Mouse (Mus musculus) hindbrain, embryonic 11.5 days (tissue): ENCODE data around the gene Cavin1. TPM values are rescaled to one million over a fixed set of nuclear protein-coding genes. Genes with fewer than 3 reads are reported as not detected.

ENCODE experiments used
- ATAC-seq: fragments of 200-750 bp; cut with Nextera tagmentation; 2 replicates; pipeline ENCODE4 v1.8.0; 2017; ENCODE audit warnings: mild to moderate bottlenecking, moderate TSS enrichment, moderate library complexity; ENCODE audit not compliant: low FRiP score
- DNase-seq: peaks from one replicate; pipeline ENCODE4 v3.0.0-alpha.2; 2015; ENCODE audit warnings: low spot score
- H3K27ac ChIP-seq: fragments of 300-500 bp; sonication (generic); 2 replicates; pipeline ENCODE4 v1.5.1; 2014; ENCODE audit warnings: mild to moderate bottlenecking, low read depth, low read length
- H3K27me3 ChIP-seq: fragments of 300-500 bp; sonication (generic); 2 replicates; pipeline ENCODE4 v1.6.1; 2014; ENCODE audit warnings: mild to moderate bottlenecking, low read length, moderate library complexity, mixed read lengths; ENCODE audit not compliant: control insufficient read depth, insufficient read depth
- H3K36me3 ChIP-seq: fragments of 300-500 bp; sonication (generic); 2 replicates; pipeline ENCODE4 v1.6.1; 2014; ENCODE audit warnings: mild to moderate bottlenecking, low read length, moderate library complexity, mixed read lengths; ENCODE audit not compliant: control insufficient read depth, insufficient read depth
- H3K4me1 ChIP-seq: fragments of 300-500 bp; sonication (generic); replicated peaks from 2 replicates; pipeline ENCODE4 v1.6.1; 2014; ENCODE audit warnings: low read length, mixed read lengths; ENCODE audit not compliant: control insufficient read depth, insufficient read depth
- H3K4me2 ChIP-seq: fragments of 300-500 bp; sonication (generic); replicated peaks from 2 replicates; pipeline ENCODE4 v1.6.1; 2014; ENCODE audit warnings: mild to moderate bottlenecking, low read depth, low read length
- H3K4me3 ChIP-seq: fragments of 300-500 bp; sonication (generic); 2 replicates; pipeline ENCODE4 v1.5.1; 2014; ENCODE audit warnings: low read depth, low read length
- H3K9ac ChIP-seq: fragments of 300-500 bp; sonication (generic); 2 replicates; pipeline ENCODE4 v1.6.1; 2014; ENCODE audit warnings: low read depth, low read length
- H3K9me3 ChIP-seq: fragments of 300-500 bp; sonication (generic); 2 replicates; pipeline ENCODE4 v1.6.1; 2016; ENCODE audit warnings: low read length; ENCODE audit not compliant: control insufficient read depth
- WGBS: fragments of 180-500 bp; shearing (Covaris S2); extraction: QIAGEN DNeasy Blood & Tissue Kit; methylation state at CpG from one replicate; pipeline ENCODE4 v1.1.7; 2014; 5-methylcytosine and 5-hydroxymethylcytosine counted together
- polyA plus RNA-seq: library from polyadenylated mRNA; unstranded; fragments of >200 nt; fragmentation: Nextera tagmentation; extraction: Ambion mirVana; gene quantifications from 2 replicates; pipeline ENCODE4 v1.2.1, GENCODE M21; 2014

The Cavin1 gene
- polyA plus RNA-seq, 1 experiment from 2014 or later, result 11.9 TPM

GRCm38 (mm10) chr11:100964901-100965542 is 5.7 kb downstream of the Cavin1 start:
- Histone ChIP-seq H3K27me3 (peaks cover 24% of the 10 kb centered on the region), H3K4me2 (no peak overlapping the region), H3K36me3 (no peaks in the 10 kb centered on the region), H3K9me3 (no peaks in the 10 kb centered on the region), H3K4me1 (peaks cover 4% of the 10 kb centered on the region; the same call in 1 of the 2 replicates), H3K27ac (no peak overlapping the region), H3K4me3 (no peak overlapping the region), H3K9ac (no peak overlapping the region)
- DNase-seq (no peak), ATAC-seq (no peak)
- WGBS, result 87% methylated on average over 6 of the region's 6 CpGs

DNA sequence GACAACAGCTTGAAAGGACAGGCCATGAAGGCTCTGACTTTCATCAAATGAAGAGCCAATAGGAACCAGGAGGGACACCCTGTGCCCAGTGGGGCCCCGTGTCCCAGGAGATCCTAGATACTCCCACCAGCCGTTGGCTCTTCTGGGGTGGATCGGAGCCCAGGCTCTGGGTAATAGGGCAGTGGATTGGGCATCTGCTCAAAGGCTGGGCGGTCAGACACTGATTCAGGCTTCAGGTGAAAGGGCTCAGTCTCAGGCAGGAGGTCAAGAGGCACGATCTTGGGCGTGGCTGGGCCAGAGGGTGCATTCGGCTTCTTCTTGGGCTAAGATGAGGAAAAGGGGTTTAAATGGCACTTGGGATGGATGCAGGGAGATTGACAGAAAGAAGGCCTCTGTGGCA is 6.5 kb downstream of the Cavin1 start:
- Histone ChIP-seq H3K27ac (no peak overlapping the region), H3K4me1 (peaks cover 2% of the 10 kb centered on the region; the same call in 1 of the 2 replicates), H3K27me3 (peaks cover 23% of the 10 kb centered on the region), H3K9ac (no peak overlapping the region), H3K9me3 (no peaks in the 10 kb centered on the region), H3K4me3 (no peak overlapping the region), H3K36me3 (no peaks in the 10 kb centered on the region), H3K4me2 (no peak overlapping the region)
- no peak for ATAC-seq
- no peak for DNase-seq
- WGBS, result 82% methylated on average over 7 of the region's 7 CpGs

GRCm38 (mm10) chr11:100963647-100964046 is 7.0 kb downstream of the Cavin1 start:
- H3K4me2 ChIP-seq, result no peak overlapping the region
- no peak overlapping the region for H3K27ac ChIP-seq
- no peak for DNase-seq
- H3K9me3 ChIP-seq, result no peaks in the 10 kb centered on the region
- peaks cover 7% of the 10 kb centered on the region; the same call in 1 of the 2 replicates for H3K4me1 ChIP-seq
- no peak for ATAC-seq
- H3K9ac ChIP-seq, result no peak overlapping the region
- H3K4me3 ChIP-seq, result no peak overlapping the region
- H3K27me3 ChIP-seq, result peaks cover 23% of the 10 kb centered on the region
- 85% methylated on average over 9 of the region's 9 CpGs for WGBS
- H3K36me3 ChIP-seq, result no peaks in the 10 kb centered on the region

- 70% methylated on average over 9 of the region's 9 CpGs for WGBS
Observed at GRCm38 (mm10) chr11:100962371-100962911, 8.2 kb downstream of the Cavin1 start.

GRCm38 (mm10) chr11:100960540-100960939 is 10.1 kb downstream of the Cavin1 start:
- ATAC-seq (no peak; the same call in 1 of the 2 replicates), DNase-seq (peak; percentile 56)
- Histone ChIP-seq H3K9ac (no peak overlapping the region), H3K4me2 (no peak overlapping the region), H3K4me1 (peaks cover 8% of the 10 kb centered on the region; the same call in 1 of the 2 replicates), H3K27ac (no peak overlapping the region), H3K9me3 (no peaks in the 10 kb centered on the region), H3K36me3 (no peaks in the 10 kb centered on the region), H3K27me3 (peaks cover 26% of the 10 kb centered on the region), H3K4me3 (no peak overlapping the region)
- WGBS, result 11% methylated on average over 6 of the region's 6 CpGs

More at GRCm38 (mm10) chr11:100962371-100962911, 8.2 kb downstream of the Cavin1 start:
- ATAC-seq (no peak), DNase-seq (no peak)
- no peak overlapping the region for H3K27ac ChIP-seq
- no peak overlapping the region for H3K9ac ChIP-seq
- H3K27me3 ChIP-seq, result peaks cover 26% of the 10 kb centered on the region
- H3K36me3 ChIP-seq, result no peaks in the 10 kb centered on the region
- no peak overlapping the region for H3K4me2 ChIP-seq
- H3K9me3 ChIP-seq, result no peaks in the 10 kb centered on the region
- H3K4me3 ChIP-seq, result no peak overlapping the region
- peaks cover 8% of the 10 kb centered on the region; the same call in 1 of the 2 replicates for H3K4me1 ChIP-seq

- Histone ChIP-seq H3K27ac (no peak overlapping the region), H3K27me3 (peaks cover 26% of the 10 kb centered on the region)
Observed at GRCm38 (mm10) chr11:100959826-100960225, 10.9 kb downstream of the Cavin1 start.

DNA sequence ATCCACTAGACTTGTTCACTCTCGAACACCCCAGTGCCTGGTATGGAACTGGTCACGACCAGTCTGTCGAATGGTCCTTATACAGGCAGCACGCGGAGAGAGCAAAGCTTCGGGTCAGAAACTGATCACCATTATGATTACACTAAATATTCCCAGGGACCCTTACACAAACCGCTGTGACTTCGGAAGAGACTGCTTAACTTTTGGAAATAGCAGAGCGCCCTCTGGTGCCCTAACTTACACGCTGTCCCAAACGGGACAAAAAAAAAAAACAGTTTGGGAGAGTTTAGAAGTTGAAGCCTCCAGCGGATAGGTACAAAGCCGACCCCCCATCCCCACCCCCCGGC is 11.2 kb downstream of the Cavin1 start:
- Histone ChIP-seq H3K4me2 (peak overlapping the region; percentile 39; the same call in 1 of the 2 replicates), H3K9ac (no peak overlapping the region), H3K4me1 (peaks cover 8% of the 10 kb centered on the region; the same call in 1 of the 2 replicates), H3K9me3 (no peaks in the 10 kb centered on the region), H3K4me3 (peak overlapping the region; percentile 18; the same call in 1 of the 2 replicates), H3K36me3 (no peaks in the 10 kb centered on the region), H3K27ac (no peak overlapping the region), H3K27me3 (peaks cover 26% of the 10 kb centered on the region)
- WGBS, result 3% methylated on average over 14 of the region's 14 CpGs
- ATAC-seq (no peak), DNase-seq (peak; percentile 80)

More at GRCm38 (mm10) chr11:100959826-100960225, 10.9 kb downstream of the Cavin1 start:
- 35% methylated on average over 3 of the region's 3 CpGs for WGBS
- no peaks in the 10 kb centered on the region for H3K9me3 ChIP-seq
- ATAC-seq (no peak), DNase-seq (no peak)
- H3K9ac ChIP-seq, result no peak overlapping the region
- H3K4me1 ChIP-seq, result peaks cover 8% of the 10 kb centered on the region; the same call in 1 of the 2 replicates
- no peaks in the 10 kb centered on the region for H3K36me3 ChIP-seq
- H3K4me3 ChIP-seq, result no peak overlapping the region
- no peak overlapping the region for H3K4me2 ChIP-seq

- no peak overlapping the region for H3K9ac ChIP-seq
- WGBS, result 7% methylated on average over 76 of the region's 76 CpGs
Observed at GRCm38 (mm10) chr11:100958613-100959463, 11.8 kb downstream of the Cavin1 start.

More at GRCm38 (mm10) chr11:100958613-100959463, 11.8 kb downstream of the Cavin1 start:
- H3K4me1 ChIP-seq, result peaks cover 8% of the 10 kb centered on the region; the same call in 1 of the 2 replicates
- DNase-seq (no peak), ATAC-seq (no peak)
- H3K36me3 ChIP-seq, result no peaks in the 10 kb centered on the region
- H3K4me3 ChIP-seq, result peak overlapping the region; percentile 18
- H3K4me2 ChIP-seq, result peak overlapping the region; percentile 39
- peaks cover 26% of the 10 kb centered on the region for H3K27me3 ChIP-seq
- no peaks in the 10 kb centered on the region for H3K9me3 ChIP-seq
- H3K27ac ChIP-seq, result no peak overlapping the region
